Mouse (Mus musculus): Measurements from ENCODE around the gene Cth. TPM values are rescaled to one million over a fixed set of nuclear protein-coding genes. Genes with fewer than 3 reads are reported as not detected.

Gene Cth
- total and polyA plus RNA-seq, 2 experiments from 2014 or later = 2.0 to 2.5 TPM

GRCm38 (mm10) chr3:157901721-157902120, 23.2 kb downstream of the Cth start:
- no peak for TF ChIP-seq CTCF (IDR thresholded peaks at IDR 0.05)
- no peak for DNase-seq (ENCODE audit: low spot score)
- no peaks in the 10 kb centered on the region for H3K27me3 ChIP-seq (ENCODE audit: insufficient read depth, low read length)
- no peak overlapping the region for H3K9ac ChIP-seq (replicated peaks; ENCODE audit: low read length, poor library complexity, severe bottlenecking)
- no peak overlapping the region for H3K27ac ChIP-seq (ENCODE audit: low read depth, low read length)
- no peaks in the 10 kb centered on the region for H3K9me3 ChIP-seq (ENCODE audit: low read length)
- no peak overlapping the region for H3K4me2 ChIP-seq (ENCODE audit: low read depth, low read length, poor library complexity, severe bottlenecking)
- H3K4me3 ChIP-seq (ENCODE audit: low read depth, low read length) = no peak overlapping the region
- WGBS = 97% methylated on average over 5 of the region's 5 CpGs
- no peak for ATAC-seq (ENCODE audit: low FRiP score)
- no peaks in the 10 kb centered on the region for H3K4me1 ChIP-seq (ENCODE audit: insufficient read depth, low read length)
- H3K36me3 ChIP-seq (ENCODE audit: insufficient read depth, low read length) = no peaks in the 10 kb centered on the region

- H3K27me3 ChIP-seq (ENCODE audit: insufficient read depth, low read length) = no peaks in the 10 kb centered on the region
- no peak overlapping the region for H3K4me2 ChIP-seq (ENCODE audit: low read depth, low read length, poor library complexity, severe bottlenecking)
- H3K4me1 ChIP-seq (ENCODE audit: insufficient read depth, low read length) = no peaks in the 10 kb centered on the region
- WGBS = 98% methylated on average over 1 of the region's 1 CpGs
- H3K9ac ChIP-seq (replicated peaks; ENCODE audit: low read length, poor library complexity, severe bottlenecking) = no peak overlapping the region
- H3K36me3 ChIP-seq (ENCODE audit: insufficient read depth, low read length) = no peaks in the 10 kb centered on the region
- H3K4me3 ChIP-seq (ENCODE audit: low read depth, low read length) = no peak overlapping the region
- H3K27ac ChIP-seq (ENCODE audit: low read depth, low read length) = no peak overlapping the region
- DNase-seq (ENCODE audit: low spot score) (no peak), ATAC-seq (ENCODE audit: low FRiP score) (no peak)
- no peaks in the 10 kb centered on the region for H3K9me3 ChIP-seq (ENCODE audit: low read length)
- no peak for TF ChIP-seq CTCF (IDR thresholded peaks at IDR 0.05)
These were observed 24.9 kb downstream of the Cth start for GRCm38 (mm10) chr3:157899986-157900385.

GRCm38 (mm10) chr3:157897645-157898044, 27.2 kb downstream of the Cth start:
- Histone ChIP-seq H3K4me1 (ENCODE audit: insufficient read depth, low read length) (no peaks in the 10 kb centered on the region), H3K36me3 (ENCODE audit: insufficient read depth, low read length) (no peaks in the 10 kb centered on the region), H3K27me3 (ENCODE audit: insufficient read depth, low read length) (no peaks in the 10 kb centered on the region), H3K4me3 (ENCODE audit: low read depth, low read length) (no peak overlapping the region), H3K4me2 (ENCODE audit: low read depth, low read length, poor library complexity, severe bottlenecking) (no peak overlapping the region), H3K27ac (ENCODE audit: low read depth, low read length) (no peak overlapping the region), H3K9ac (replicated peaks; ENCODE audit: low read length, poor library complexity, severe bottlenecking) (no peak overlapping the region), H3K9me3 (ENCODE audit: low read length) (no peaks in the 10 kb centered on the region)
- WGBS = 80% methylated on average over 3 of the region's 3 CpGs
- ATAC-seq (ENCODE audit: low FRiP score) (no peak), DNase-seq (ENCODE audit: low spot score) (no peak)
- no peak for TF ChIP-seq CTCF (IDR thresholded peaks at IDR 0.05)

GRCm38 (mm10) chr3:157891819-157892218, 33.1 kb downstream of the Cth start:
- Histone ChIP-seq H3K4me2 (ENCODE audit: low read depth, low read length, poor library complexity, severe bottlenecking) (no peak overlapping the region), H3K36me3 (ENCODE audit: insufficient read depth, low read length) (no peaks in the 10 kb centered on the region), H3K27ac (ENCODE audit: low read depth, low read length) (no peak overlapping the region), H3K9me3 (ENCODE audit: low read length) (no peaks in the 10 kb centered on the region), H3K27me3 (ENCODE audit: insufficient read depth, low read length) (no peaks in the 10 kb centered on the region), H3K9ac (replicated peaks; ENCODE audit: low read length, poor library complexity, severe bottlenecking) (no peak overlapping the region), H3K4me3 (ENCODE audit: low read depth, low read length) (no peak overlapping the region), H3K4me1 (ENCODE audit: insufficient read depth, low read length) (no peaks in the 10 kb centered on the region)
- ATAC-seq (ENCODE audit: low FRiP score) (no peak), DNase-seq (ENCODE audit: low spot score) (no peak)
- no peak for TF ChIP-seq CTCF (IDR thresholded peaks at IDR 0.05)

GRCm38 (mm10) chr3:157884081-157884643, 40.7 kb downstream of the Cth start:
- Histone ChIP-seq H3K9me3 (ENCODE audit: low read length) (no peaks in the 10 kb centered on the region), H3K9ac (replicated peaks; ENCODE audit: low read length, poor library complexity, severe bottlenecking) (no peak overlapping the region), H3K4me3 (ENCODE audit: low read depth, low read length) (no peak overlapping the region), H3K4me1 (ENCODE audit: insufficient read depth, low read length) (no peaks in the 10 kb centered on the region), H3K4me2 (ENCODE audit: low read depth, low read length, poor library complexity, severe bottlenecking) (no peak overlapping the region), H3K27me3 (ENCODE audit: insufficient read depth, low read length) (no peaks in the 10 kb centered on the region), H3K27ac (ENCODE audit: low read depth, low read length) (no peak overlapping the region), H3K36me3 (ENCODE audit: insufficient read depth, low read length) (no peaks in the 10 kb centered on the region)
- no peak for TF ChIP-seq CTCF (IDR thresholded peaks at IDR 0.05)
- no peak for DNase-seq (ENCODE audit: low spot score)
- ATAC-seq (ENCODE audit: low FRiP score) = no peak
- 92% methylated on average over 6 of the region's 6 CpGs for WGBS

- no peaks in the 10 kb centered on the region for H3K4me1 ChIP-seq (ENCODE audit: insufficient read depth, low read length)
- no peak for TF ChIP-seq CTCF (IDR thresholded peaks at IDR 0.05)
- H3K4me3 ChIP-seq (ENCODE audit: low read depth, low read length) = no peak overlapping the region
- H3K4me2 ChIP-seq (ENCODE audit: low read depth, low read length, poor library complexity, severe bottlenecking) = no peak overlapping the region
- no peak overlapping the region for H3K9ac ChIP-seq (replicated peaks; ENCODE audit: low read length, poor library complexity, severe bottlenecking)
- no peak for DNase-seq (ENCODE audit: low spot score)
- no peak for ATAC-seq (ENCODE audit: low FRiP score)
- WGBS = 69% methylated on average over 4 of the region's 4 CpGs
- H3K36me3 ChIP-seq (ENCODE audit: insufficient read depth, low read length) = no peaks in the 10 kb centered on the region
- H3K27ac ChIP-seq (ENCODE audit: low read depth, low read length) = no peak overlapping the region
- no peaks in the 10 kb centered on the region for H3K27me3 ChIP-seq (ENCODE audit: insufficient read depth, low read length)
- no peaks in the 10 kb centered on the region for H3K9me3 ChIP-seq (ENCODE audit: low read length)
These were observed 41.8 kb downstream of the Cth start for GRCm38 (mm10) chr3:157883085-157883484.

Data from midbrain, postnatal 0 days (tissue).